Mouse (Mus musculus) ES-CJ7 (cell line): ENCODE measurements at regions not wholly inside any gene's neighbourhood (a gene's known extent, or its start where the extent isn't known, plus 50 kb on each side); places are given as distances from the start of the nearest gene placed in this dataset.

Experiments
- DNase-seq: peaks from one replicate; pipeline ENCODE4 v3.0.0; 2011; ENCODE audit warnings: low read depth, low spot score

DNA sequence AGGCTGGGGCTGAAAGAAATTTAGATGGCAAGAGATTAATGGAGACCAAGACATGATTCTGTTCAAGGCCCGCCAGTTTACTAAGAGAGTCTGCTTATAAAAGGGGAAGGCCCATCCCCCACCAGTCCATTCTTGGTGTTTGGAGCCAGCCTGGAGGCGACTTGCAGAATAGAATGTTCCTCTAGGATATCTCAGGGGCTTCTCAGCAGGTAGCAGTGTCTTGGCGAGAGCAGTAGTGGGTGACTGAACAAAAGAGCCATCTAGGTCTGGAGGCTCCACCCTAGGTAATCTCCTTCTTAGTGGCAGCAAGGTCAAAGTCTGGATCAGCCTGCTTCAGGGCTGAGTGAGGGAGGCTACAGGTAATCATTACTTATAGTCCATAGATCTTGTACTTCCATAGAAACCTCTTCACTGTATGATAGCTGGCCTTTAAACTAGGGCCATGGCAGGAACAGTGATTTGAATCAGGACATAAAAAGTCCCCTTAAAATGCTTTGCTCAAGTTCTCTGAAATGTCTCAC lies 166.0 kb upstream of the Gm5538 start:
- peak; percentile 94 for DNase-seq

DNA sequence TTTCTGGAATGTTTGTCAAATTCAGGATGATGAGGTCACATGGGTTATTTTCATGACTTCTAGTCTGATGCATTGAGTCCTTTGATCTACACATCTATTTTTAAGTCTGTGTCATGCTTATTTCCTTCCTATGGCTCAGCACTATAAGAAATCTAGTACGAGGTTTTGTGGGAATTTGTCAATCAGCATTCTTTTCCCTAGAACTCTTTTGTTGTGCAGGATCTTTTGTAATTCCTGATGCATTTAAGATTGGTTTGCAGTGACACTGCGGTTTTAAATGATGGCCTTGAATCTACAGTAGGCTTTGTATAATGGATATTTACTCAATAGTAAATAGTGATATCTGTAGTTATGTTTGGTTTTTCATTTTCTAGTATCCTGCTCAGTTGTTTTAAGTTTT lies 187.0 kb upstream of the Gm5538 start:
- DNase-seq = peak; percentile 10

DNA sequence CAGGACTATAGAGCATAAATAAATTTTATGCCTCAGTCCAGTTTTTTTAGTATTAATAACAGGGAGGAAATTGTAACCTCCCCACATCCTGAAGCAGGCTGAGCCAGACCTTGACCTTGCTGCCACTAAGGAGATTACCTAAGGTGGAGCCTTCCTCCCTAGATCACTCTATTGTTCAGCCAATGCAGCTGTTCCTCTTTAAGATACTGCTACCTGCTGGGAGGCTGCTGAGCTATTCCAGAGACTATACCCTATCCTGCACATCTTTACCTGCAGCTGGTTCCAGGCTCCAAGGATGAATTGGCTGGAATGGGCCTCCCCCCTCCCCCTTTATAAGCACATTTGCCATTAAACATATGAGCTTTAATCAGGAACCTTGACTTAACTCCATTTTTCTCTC lies 189.0 kb upstream of the Gm5538 start:
- DNase-seq = peak; percentile 71

DNA sequence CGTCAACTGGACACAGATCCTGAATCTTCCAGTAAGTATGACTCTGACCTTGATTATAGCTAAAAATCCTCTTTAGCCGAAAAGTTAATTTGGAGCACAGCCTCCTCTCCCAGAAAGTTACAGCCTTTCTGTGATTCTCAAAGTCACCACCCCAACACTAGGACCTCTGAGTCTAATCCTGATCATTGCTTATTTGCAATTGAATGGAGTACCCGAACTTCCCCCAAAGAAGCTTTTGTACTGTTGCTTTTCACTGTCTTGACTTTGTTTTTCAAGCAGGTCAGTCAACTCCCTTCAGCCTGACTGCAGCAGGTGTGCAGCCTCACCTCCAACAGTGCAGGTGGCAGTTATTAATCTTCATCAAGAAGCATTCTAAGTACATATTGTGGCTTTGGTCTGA lies 189.7 kb upstream of the Gm5538 start:
- DNase-seq = peak; percentile 74

DNA sequence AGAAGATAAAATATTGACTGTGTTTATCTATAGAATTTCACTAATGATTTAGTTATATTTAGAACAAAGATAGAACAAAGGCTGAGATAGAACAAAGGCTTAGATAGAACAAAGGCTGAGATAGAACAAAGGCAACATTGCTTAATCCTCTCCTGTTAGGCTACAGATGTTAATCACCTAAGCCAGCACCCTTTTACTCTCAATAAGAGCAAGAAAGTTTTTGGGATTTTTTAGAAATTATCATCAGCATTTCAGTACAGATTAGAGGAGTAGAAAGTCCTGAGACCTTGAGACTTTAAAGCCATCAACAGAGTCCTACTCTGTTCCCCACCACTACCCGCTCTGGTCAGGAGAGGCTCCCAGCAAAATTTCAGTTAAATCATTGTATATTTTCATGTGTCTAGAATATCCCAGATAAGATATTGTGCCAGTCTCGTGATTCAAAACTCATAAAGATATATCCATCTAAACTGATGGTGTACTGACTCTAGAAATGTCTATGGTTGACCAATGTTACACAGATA lies 187.2 kb upstream of the Igsf10 start:
- DNase-seq = no peak

GRCm38 (mm10) chr3:59530592-59531310 lies 186.6 kb upstream of the Igsf10 start:
- DNase-seq = no peak

DNA sequence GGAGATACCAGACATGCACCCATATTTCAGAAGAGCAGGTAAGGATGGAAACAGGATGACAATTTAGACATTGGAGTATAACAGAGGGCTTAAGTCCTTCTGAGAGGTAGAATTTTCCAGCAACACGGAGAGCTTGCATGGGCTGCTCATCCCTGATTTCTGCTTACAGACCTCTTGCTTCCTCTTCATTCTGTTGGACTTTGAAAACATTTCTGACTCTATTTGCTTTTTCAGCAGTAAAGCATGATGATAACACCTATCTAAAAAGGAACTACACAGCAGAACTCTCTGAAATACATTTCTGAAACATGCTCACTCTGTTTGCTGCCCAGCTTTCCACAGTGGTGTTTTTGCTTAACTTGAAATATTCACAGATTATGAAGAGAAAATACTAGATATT lies 176.6 kb upstream of the Igsf10 start:
- no peak for DNase-seq

- peak; percentile 58 for DNase-seq
Observed at GRCm38 (mm10) chr3:59478095-59478494, 133.9 kb upstream of the Igsf10 start.

GRCm38 (mm10) chr3:59477441-59478061 lies 133.4 kb upstream of the Igsf10 start:
- no peak for DNase-seq

- no peak for DNase-seq
Observed at GRCm38 (mm10) chr3:59468956-59469355, 124.8 kb upstream of the Igsf10 start.

GRCm38 (mm10) chr3:59462341-59463158 lies 118.4 kb upstream of the Igsf10 start:
- DNase-seq = no peak

DNA sequence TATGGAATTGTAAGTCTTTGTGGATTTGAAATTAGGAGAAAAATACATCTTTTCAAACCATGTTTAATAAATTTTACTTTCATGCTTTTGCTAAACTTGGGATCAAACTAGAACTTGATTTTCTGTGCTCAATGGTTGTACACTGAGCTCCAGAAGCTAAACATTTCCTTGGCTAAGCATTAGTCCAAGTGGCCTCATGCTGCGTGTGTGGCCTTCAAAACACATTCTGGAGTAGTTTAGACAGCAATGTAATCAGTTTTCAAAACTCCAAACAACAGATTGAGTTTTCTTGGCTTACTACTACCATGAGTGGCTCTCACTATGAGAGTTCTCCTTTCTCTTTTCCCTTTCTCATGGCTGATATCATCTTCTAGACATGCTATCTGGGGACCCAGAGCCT lies 112.7 kb upstream of the Igsf10 start:
- DNase-seq = no peak

DNA sequence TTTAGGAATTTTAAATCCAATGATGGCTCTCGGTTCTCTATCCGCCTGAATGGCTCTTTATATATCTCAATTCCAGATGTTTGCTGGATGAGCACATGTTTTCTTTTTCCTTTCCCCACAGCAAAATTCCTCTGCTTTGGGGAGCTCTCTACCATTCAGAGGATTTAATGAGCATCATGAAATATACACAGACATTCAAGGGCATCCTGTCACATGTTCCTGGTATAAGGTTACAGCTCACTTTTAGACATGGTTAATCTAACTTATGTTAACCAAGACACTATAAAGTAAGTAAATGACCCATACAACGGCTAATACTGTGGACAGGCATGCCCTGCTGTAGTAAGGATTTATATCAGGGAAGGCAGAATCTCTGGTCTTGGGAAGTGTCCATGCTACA lies 106.9 kb upstream of the Igsf10 start:
- DNase-seq = no peak

GRCm38 (mm10) chr3:59423621-59424020 lies 79.4 kb upstream of the Igsf10 start:
- DNase-seq = no peak

DNA sequence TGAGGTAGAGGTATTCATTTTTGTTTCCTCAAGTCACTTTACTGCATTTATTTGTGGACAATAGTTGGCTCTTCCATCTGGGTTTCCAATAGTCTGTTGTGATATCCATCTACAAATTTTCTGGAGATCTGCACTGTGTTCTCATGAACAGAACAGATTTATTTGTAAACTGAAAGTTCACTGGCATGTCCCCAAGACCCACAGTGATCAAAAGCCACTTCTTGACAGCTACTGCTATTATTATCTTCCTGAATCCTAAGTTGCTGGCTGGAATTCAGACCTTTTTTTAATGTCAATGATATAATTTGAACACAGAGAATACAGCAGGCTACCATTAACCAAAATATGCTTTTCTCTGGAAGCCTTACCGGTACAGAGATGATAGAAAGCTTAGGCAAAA lies 64.9 kb upstream of the Igsf10 start:
- no peak for DNase-seq

GRCm38 (mm10) chr3:59406035-59406434 lies 61.8 kb upstream of the Igsf10 start:
- no peak for DNase-seq

GRCm38 (mm10) chr3:59401856-59402255 lies 57.7 kb upstream of the Igsf10 start:
- no peak for DNase-seq

DNA sequence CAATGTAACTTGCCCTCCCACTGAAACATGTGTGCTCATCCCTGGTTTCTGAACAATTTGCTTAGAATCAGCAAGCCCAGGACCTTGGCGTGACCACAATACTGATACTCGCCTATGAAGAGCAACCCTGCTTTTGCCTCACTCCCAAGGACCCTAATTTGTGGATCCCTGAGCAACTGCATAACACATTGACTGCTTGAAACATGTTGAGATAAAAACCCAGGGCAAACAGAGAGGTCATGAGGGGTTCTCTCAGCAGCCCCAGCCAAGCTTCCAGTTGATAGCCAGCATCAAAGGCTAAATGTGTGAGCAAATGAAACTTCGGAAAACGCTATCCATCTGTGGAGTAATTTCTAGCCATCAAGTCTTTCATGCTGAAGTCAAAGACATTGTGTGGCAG lies 57.2 kb upstream of the Igsf10 start:
- no peak for DNase-seq
